Mouse (Mus musculus): ENCODE results near the gene Gm10309. TPM values are rescaled to one million over a fixed set of nuclear protein-coding genes. Genes with fewer than 3 reads are reported as not detected.

Gene Gm10309
- total and polyA plus RNA-seq, 3 experiments, result 0.17 to 0.53 TPM; not detected in 1

Other genes starting within 250 kb of the Gm10309 start
- gene Epas1, start 248.5 kb upstream of the Gm10309 start, total RNA-seq (2012; rRNA removed), result 0.08 and 0.17 TPM in 2 replicates
- 0.07 and 0.11 TPM in 2 replicates for gene Epas1, start 248.5 kb upstream of the Gm10309 start, total RNA-seq (2014; rRNA removed)
- 0.14 and 0.16 TPM in 2 replicates for gene Epas1, start 248.5 kb upstream of the Gm10309 start, polyA plus RNA-seq (2012; ENCODE audit: insufficient read length, low read depth)